In genomic region chr1:133520652-133521051, GRCm38 (mm10) we compare ENCODE assay signal across 22 mouse cellular contexts.
A peak's percentile ranks its signal among the peaks of the same experiment; 100 is the strongest.
DNase-seq lines count a peak whose midpoint lies in the region; ATAC-seq and TF ChIP-seq lines count a peak whose summit lies in the region.
"Had no signal": no experiment of that assay in that cellular context is flagged by ENCODE, and none has a peak within 500 bp of the region (broad histone marks: within the 10 kb centered on the region; RNA-seq: fewer than 3 reads in every experiment).

No protein-coding gene starts in this region.

- H3K27ac ChIP-seq in heart, embryonic 12.5 days (ENCODE audit: poor library complexity, severe bottlenecking) = peak overlapping the region; percentile 33; the same call in 1 of the 2 replicates
- peak overlapping the region; percentile 35; the same call in 1 of the 2 replicates for H3K27ac ChIP-seq in hindbrain, embryonic 10.5 days
- H3K27ac ChIP-seq in hindbrain, embryonic 11.5 days (ENCODE audit: low read depth, low read length) = no peak overlapping the region
- no peak overlapping the region for H3K27ac ChIP-seq in ES-E14 (ENCODE audit: insufficient read depth, low read depth, low read length, poor library complexity, severe bottlenecking)
- peak overlapping the region; percentile 35; the same call in 1 of the 2 replicates for H3K27ac ChIP-seq in embryonic facial prominence, embryonic 10.5 days (replicated peaks)
- H3K27ac ChIP-seq: embryonic facial prominence, embryonic 12.5 days; forebrain, embryonic 15.5 days; hindbrain, embryonic 14.5 days; intestine, embryonic 15.5 days; liver, embryonic 12.5 days; lung, embryonic 15.5 days; midbrain, embryonic 15.5 days had no signal

- H3K4me2 ChIP-seq in heart, embryonic 12.5 days = no peak overlapping the region
- no peak overlapping the region for H3K4me2 ChIP-seq in hindbrain, embryonic 11.5 days (replicated peaks; ENCODE audit: low read depth, low read length)
- H3K4me2 ChIP-seq: embryonic facial prominence, embryonic 12.5 days; forebrain, embryonic 15.5 days; hindbrain, embryonic 14.5 days; intestine, embryonic 15.5 days; liver, embryonic 12.5 days; lung, embryonic 15.5 days; midbrain, embryonic 15.5 days had no signal

- WGBS in heart, embryonic 12.5 days = 26% methylated on average over 8 of the region's 8 CpGs
- 76% methylated on average over 8 of the region's 8 CpGs for WGBS in hindbrain, embryonic 10.5 days
- WGBS in hindbrain, embryonic 11.5 days = 80% methylated on average over 8 of the region's 8 CpGs
- WGBS in embryonic facial prominence, embryonic 10.5 days = 77% methylated on average over 8 of the region's 8 CpGs

- H3K27me3 ChIP-seq in heart, embryonic 12.5 days (replicated peaks) = no peaks in the 10 kb centered on the region
- no peaks in the 10 kb centered on the region for H3K27me3 ChIP-seq in hindbrain, embryonic 10.5 days (ENCODE audit: insufficient read depth, poor library complexity, severe bottlenecking)
- no peaks in the 10 kb centered on the region for H3K27me3 ChIP-seq in hindbrain, embryonic 11.5 days (ENCODE audit: control insufficient read depth, insufficient read depth, low read length)
- H3K27me3 ChIP-seq in embryonic facial prominence, embryonic 10.5 days (replicated peaks; ENCODE audit: low read depth, poor library complexity, severe bottlenecking) = no peaks in the 10 kb centered on the region
- H3K27me3 ChIP-seq: embryonic facial prominence, embryonic 12.5 days; forebrain, embryonic 15.5 days; intestine, embryonic 15.5 days; liver, embryonic 12.5 days; lung, embryonic 15.5 days; midbrain, embryonic 15.5 days had no signal

- no peak overlapping the region for H3K4me3 ChIP-seq in heart, embryonic 12.5 days
- no peak overlapping the region for H3K4me3 ChIP-seq in hindbrain, embryonic 10.5 days
- no peak overlapping the region for H3K4me3 ChIP-seq in hindbrain, embryonic 11.5 days (ENCODE audit: low read depth, low read length)
- H3K4me3 ChIP-seq in ES-E14 (ENCODE audit: insufficient read depth in 1 of 2, low read depth in 1 of 2, low read length in 2 of 2, poor library complexity in 1 of 2, severe bottlenecking in 1 of 2) = peak overlapping the region; percentile 1 to 15; a peak in 3 of 4 replicates
- H3K4me3 ChIP-seq in embryonic facial prominence, embryonic 10.5 days = no peak overlapping the region
- H3K4me3 ChIP-seq: embryonic facial prominence, embryonic 12.5 days; erythroblast, embryonic 14.5 days; forebrain, embryonic 15.5 days; intestine, embryonic 15.5 days; liver, embryonic 12.5 days; lung, embryonic 15.5 days; midbrain, embryonic 15.5 days; myocyte had no signal

- no peak overlapping the region for H3K9ac ChIP-seq in heart, embryonic 12.5 days
- no peak overlapping the region for H3K9ac ChIP-seq in hindbrain, embryonic 11.5 days (ENCODE audit: low read depth, low read length)
- no peak overlapping the region for H3K9ac ChIP-seq in ES-E14 (ENCODE audit: insufficient read depth, low read depth, low read length, poor library complexity, severe bottlenecking)
- H3K9ac ChIP-seq: embryonic facial prominence, embryonic 12.5 days; forebrain, embryonic 15.5 days; hindbrain, embryonic 14.5 days; intestine, embryonic 15.5 days; liver, embryonic 12.5 days; lung, embryonic 15.5 days; midbrain, embryonic 15.5 days had no signal

- H3K4me1 ChIP-seq in heart, embryonic 12.5 days (replicated peaks) = peaks cover 13% of the 10 kb centered on the region
- H3K4me1 ChIP-seq in hindbrain, embryonic 10.5 days (replicated peaks) = peaks cover 4% of the 10 kb centered on the region; the same call in 1 of the 2 replicates
- H3K4me1 ChIP-seq in hindbrain, embryonic 11.5 days (replicated peaks; ENCODE audit: control insufficient read depth, insufficient read depth, low read length) = no peaks in the 10 kb centered on the region
- peaks cover 0 to 5% of the 10 kb centered on the region in 2 experiments; a peak in 1 of 4 replicates for H3K4me1 ChIP-seq in ES-E14 (ENCODE audit: control insufficient read depth in 2 of 2, insufficient read depth in 2 of 2, low read length in 2 of 2, poor library complexity in 1 of 2)
- H3K4me1 ChIP-seq in embryonic facial prominence, embryonic 10.5 days = peaks cover 14% of the 10 kb centered on the region
- H3K4me1 ChIP-seq: embryonic facial prominence, embryonic 12.5 days; forebrain, embryonic 15.5 days; intestine, embryonic 15.5 days; liver, embryonic 12.5 days; midbrain, embryonic 15.5 days had no signal

- H3K36me3 ChIP-seq in heart, embryonic 12.5 days = no peaks in the 10 kb centered on the region
- H3K36me3 ChIP-seq in hindbrain, embryonic 10.5 days = no peaks in the 10 kb centered on the region
- no peaks in the 10 kb centered on the region for H3K36me3 ChIP-seq in hindbrain, embryonic 11.5 days (ENCODE audit: control insufficient read depth, insufficient read depth, low read length)
- no peaks in the 10 kb centered on the region for H3K36me3 ChIP-seq in ES-E14 (ENCODE audit: control insufficient read depth, insufficient read depth, low read length, poor library complexity, severe bottlenecking)
- no peaks in the 10 kb centered on the region for H3K36me3 ChIP-seq in embryonic facial prominence, embryonic 10.5 days (replicated peaks)
- H3K36me3 ChIP-seq: embryonic facial prominence, embryonic 12.5 days; forebrain, embryonic 15.5 days; intestine, embryonic 15.5 days; liver, embryonic 12.5 days; lung, embryonic 15.5 days; midbrain, embryonic 15.5 days had no signal

- ATAC-seq in heart, embryonic 12.5 days (ENCODE audit: insufficient number of reproducible peaks, low FRiP score) = peak; percentile 67; the same call in 1 of the 2 replicates
- no peak for ATAC-seq in hindbrain, embryonic 11.5 days (ENCODE audit: low FRiP score)
- ATAC-seq: forebrain, embryonic 15.5 days; intestine, embryonic 15.5 days; liver, embryonic 12.5 days; midbrain, embryonic 15.5 days had no signal

- no peaks in the 10 kb centered on the region; the same call in 1 of the 2 replicates for H3K9me3 ChIP-seq in heart, embryonic 12.5 days (replicated peaks)
- H3K9me3 ChIP-seq in hindbrain, embryonic 10.5 days = 0 out of 2 replicates have a peak, but pooled peaks cover 2% of the 10 kb centered on the region
- H3K9me3 ChIP-seq in hindbrain, embryonic 11.5 days (ENCODE audit: control insufficient read depth, low read length) = no peaks in the 10 kb centered on the region
- no peaks in the 10 kb centered on the region for H3K9me3 ChIP-seq in ES-E14 (ENCODE audit: control insufficient read depth, insufficient read depth, low read depth, low read length)
- 0 out of 2 replicates have a peak, but pooled peaks cover 2% of the 10 kb centered on the region for H3K9me3 ChIP-seq in embryonic facial prominence, embryonic 10.5 days
- H3K9me3 ChIP-seq: embryonic facial prominence, embryonic 12.5 days; forebrain, embryonic 15.5 days; intestine, embryonic 15.5 days; liver, embryonic 12.5 days; lung, embryonic 15.5 days; midbrain, embryonic 15.5 days had no signal

- DNase-seq in heart, adult 9 months (ENCODE audit: low spot score in 2 of 2) = no peak
- no peak for DNase-seq in hindbrain, embryonic 10.5 days (ENCODE audit: low spot score)
- DNase-seq in hindbrain, embryonic 11.5 days (ENCODE audit: low spot score) = no peak
- DNase-seq in ES-E14 (ENCODE audit: low read depth, low spot score) = peak; percentile 21
- DNase-seq in embryonic facial prominence, embryonic 10.5 days (ENCODE audit: low spot score) = peak; percentile 32
- no peak for DNase-seq in kidney, postnatal 25 days
- DNase-seq in thymus, postnatal 10 days (ENCODE audit: low spot score in 2 of 2) = no peak
- DNase-seq: B cell, adult 2 months; cerebellum, adult 18-20 months; cerebellum, postnatal 25 days; gastrocnemius, postnatal 36 days; thymus, postnatal 14 days had no signal

- in situ Hi-C loops in ES-E14 (cut with MboI; ENCODE audit: low sequenced_read_pairs in 2 of 2, unreplicated experiment in 2 of 2) = no loop called here

TF ChIP-seq in ES-E14, 5 proteins besides CTCF, POLR2A, EP300 and RAD21:
- no peak for TF ChIP-seq ZC3H11A (IDR thresholded peaks at IDR 0.05; ENCODE audit: borderline replicate concordance, low read depth, low read length)
- no peak for TF ChIP-seq CHD2 (IDR thresholded peaks at IDR 0.05; ENCODE audit: low read depth, low read length)
- no peak for TF ChIP-seq MAFK (IDR thresholded peaks at IDR 0.05; ENCODE audit: insufficient read depth, low read depth, low read length)
- no peak for TF ChIP-seq ZNF384 (IDR thresholded peaks at IDR 0.05; ENCODE audit: low read depth, low read length)
- TF ChIP-seq HCFC1 (IDR thresholded peaks at IDR 0.05; ENCODE audit: borderline replicate concordance, insufficient read depth, low read length) = no peak

Comparison
In these comparisons a context has a peak if more than half of its experiments do, and no peak if none do; other contexts are left out.
1. H3K27ac ChIP-seq: peak in heart, embryonic 12.5 days (single experiment), hindbrain, embryonic 10.5 days (single experiment) and embryonic facial prominence, embryonic 10.5 days (single experiment); none in hindbrain, embryonic 11.5 days (single experiment) and ES-E14 (single experiment).
2. H3K4me3 ChIP-seq: peak in ES-E14 (2 of 2); none in heart, embryonic 12.5 days (single experiment), hindbrain, embryonic 10.5 days (single experiment), hindbrain, embryonic 11.5 days (single experiment) and embryonic facial prominence, embryonic 10.5 days (single experiment).
3. DNase-seq: peak in ES-E14 (single experiment) and embryonic facial prominence, embryonic 10.5 days (single experiment); none in heart, adult 9 months (0 of 2), hindbrain, embryonic 10.5 days (single experiment), hindbrain, embryonic 11.5 days (single experiment), kidney, postnatal 25 days (0 of 2) and thymus, postnatal 10 days (0 of 2).